In the genomic region with DNA sequence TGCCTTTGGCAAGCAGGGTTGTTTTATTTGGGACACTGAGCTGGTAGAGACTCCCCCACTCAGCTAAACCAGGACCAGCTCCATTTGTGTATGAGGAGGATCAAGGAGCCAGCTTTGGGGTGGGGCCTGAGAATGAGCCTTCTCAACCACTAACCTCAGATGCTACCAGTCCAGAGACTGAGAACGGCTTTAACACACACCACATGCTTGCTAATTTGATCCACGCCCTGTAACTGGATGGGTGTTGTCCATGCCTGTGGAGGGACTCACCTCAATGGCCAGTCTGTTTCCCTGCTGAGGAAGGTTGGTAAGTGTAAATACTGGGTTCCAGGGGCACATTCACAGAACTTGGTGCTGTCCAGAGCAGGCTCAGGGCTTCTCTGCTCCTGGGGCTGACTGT, we compare ENCODE assay signal across 8 mouse cellular contexts. TPM values are rescaled to one million over a fixed set of nuclear protein-coding genes. Genes with fewer than 3 reads are reported as not detected.
DNase-seq lines count a peak whose midpoint lies in the region; ATAC-seq and TF ChIP-seq lines count a peak whose summit lies in the region.
"Had no signal": no experiment of that assay in that cellular context is flagged by ENCODE, and none has a peak within 500 bp of the region (broad histone marks: within the 10 kb centered on the region; RNA-seq: fewer than 3 reads in every experiment).

No protein-coding gene starts in this region.

- no peak for DNase-seq in hindbrain, embryonic 11.5 days (ENCODE audit: low spot score)
- DNase-seq in midbrain, postnatal 0 days (ENCODE audit: low spot score) = no peak
- peak; percentile 18 for DNase-seq in stomach, postnatal 0 days (ENCODE audit: low spot score)
- DNase-seq in cerebellum, adult 9-10 months = no peak

- H3K4me1 ChIP-seq in hindbrain, embryonic 12.5 days = peaks cover 12% of the 10 kb centered on the region
- H3K4me1 ChIP-seq in hindbrain, embryonic 11.5 days (replicated peaks; ENCODE audit: control insufficient read depth, insufficient read depth, low read length) = peaks cover 2% of the 10 kb centered on the region; the same call in 1 of the 2 replicates
- peaks cover 7% of the 10 kb centered on the region; the same call in 1 of the 2 replicates for H3K4me1 ChIP-seq in midbrain, embryonic 13.5 days (replicated peaks)
- H3K4me1 ChIP-seq in midbrain, postnatal 0 days (ENCODE audit: insufficient read depth, low read length) = no peaks in the 10 kb centered on the region
- H3K4me1 ChIP-seq in intestine, embryonic 16.5 days (ENCODE audit: control insufficient read depth, insufficient read depth, low read length) = peaks cover 18% of the 10 kb centered on the region
- peaks cover 4% of the 10 kb centered on the region for H3K4me1 ChIP-seq in stomach, postnatal 0 days (replicated peaks; ENCODE audit: control insufficient read depth, insufficient read depth)

- H3K36me3 ChIP-seq in hindbrain, embryonic 12.5 days = no peaks in the 10 kb centered on the region
- no peaks in the 10 kb centered on the region for H3K36me3 ChIP-seq in hindbrain, embryonic 11.5 days (ENCODE audit: control insufficient read depth, insufficient read depth, low read length)
- no peaks in the 10 kb centered on the region for H3K36me3 ChIP-seq in midbrain, embryonic 13.5 days
- H3K36me3 ChIP-seq in midbrain, postnatal 0 days (ENCODE audit: insufficient read depth, low read length) = no peaks in the 10 kb centered on the region
- H3K36me3 ChIP-seq in intestine, embryonic 16.5 days (ENCODE audit: control insufficient read depth, insufficient read depth, low read length) = no peaks in the 10 kb centered on the region
- H3K36me3 ChIP-seq in stomach, postnatal 0 days (ENCODE audit: control insufficient read depth, insufficient read depth, low read length) = no peaks in the 10 kb centered on the region
- H3K36me3 ChIP-seq: neural tube, embryonic 12.5 days had no signal

- H3K27ac ChIP-seq in hindbrain, embryonic 12.5 days = no peak overlapping the region; the same call in 1 of the 2 replicates
- H3K27ac ChIP-seq in hindbrain, embryonic 11.5 days (ENCODE audit: low read depth, low read length) = no peak overlapping the region
- no peak overlapping the region for H3K27ac ChIP-seq in midbrain, embryonic 13.5 days
- no peak overlapping the region for H3K27ac ChIP-seq in midbrain, postnatal 0 days (ENCODE audit: low read depth, low read length)
- peak overlapping the region; percentile 55 for H3K27ac ChIP-seq in intestine, embryonic 16.5 days (ENCODE audit: low read length)
- no peak overlapping the region for H3K27ac ChIP-seq in stomach, postnatal 0 days (replicated peaks)
- H3K27ac ChIP-seq: neural tube, embryonic 12.5 days had no signal

- 0 out of 2 replicates have a peak, but pooled peaks have one; percentile 36 for ATAC-seq in hindbrain, embryonic 12.5 days (ENCODE audit: low FRiP score)
- no peak for ATAC-seq in hindbrain, embryonic 11.5 days (ENCODE audit: low FRiP score)
- peak; percentile 43; the same call in 1 of the 2 replicates for ATAC-seq in midbrain, embryonic 13.5 days
- no peak for ATAC-seq in midbrain, postnatal 0 days (ENCODE audit: low FRiP score)
- ATAC-seq in intestine, embryonic 16.5 days = peak; percentile 63
- peak; percentile 68; the same call in 1 of the 2 replicates for ATAC-seq in stomach, postnatal 0 days (ENCODE audit: low FRiP score, low TSS enrichment)

- WGBS in hindbrain, embryonic 12.5 days = 64% methylated on average over 2 of the region's 2 CpGs
- WGBS in hindbrain, embryonic 11.5 days = 56% methylated on average over 2 of the region's 2 CpGs
- 73% methylated on average over 2 of the region's 2 CpGs for WGBS in midbrain, embryonic 13.5 days
- 74% methylated on average over 2 of the region's 2 CpGs for WGBS in midbrain, postnatal 0 days
- WGBS in intestine, embryonic 16.5 days = 46% methylated on average over 2 of the region's 2 CpGs
- WGBS in stomach, postnatal 0 days = 34% methylated on average over 2 of the region's 2 CpGs

- H3K9ac ChIP-seq in hindbrain, embryonic 12.5 days = no peak overlapping the region
- no peak overlapping the region for H3K9ac ChIP-seq in hindbrain, embryonic 11.5 days (ENCODE audit: low read depth, low read length)
- H3K9ac ChIP-seq in midbrain, embryonic 13.5 days (replicated peaks) = no peak overlapping the region
- H3K9ac ChIP-seq in midbrain, postnatal 0 days (replicated peaks; ENCODE audit: low read length, poor library complexity, severe bottlenecking) = no peak overlapping the region
- H3K9ac ChIP-seq in intestine, embryonic 16.5 days (ENCODE audit: low read depth, low read length) = peak overlapping the region; percentile 40; the same call in 1 of the 2 replicates
- H3K9ac ChIP-seq in stomach, postnatal 0 days (ENCODE audit: low read length) = no peak overlapping the region
- H3K9ac ChIP-seq: neural tube, embryonic 12.5 days had no signal

- TF ChIP-seq EP300 in stomach, postnatal 0 days (optimal IDR thresholded peaks at IDR 0.05) = no peak

- no peak overlapping the region for H3K4me2 ChIP-seq in hindbrain, embryonic 12.5 days (replicated peaks)
- H3K4me2 ChIP-seq in hindbrain, embryonic 11.5 days (replicated peaks; ENCODE audit: low read depth, low read length) = no peak overlapping the region
- no peak overlapping the region for H3K4me2 ChIP-seq in midbrain, embryonic 13.5 days (replicated peaks)
- no peak overlapping the region for H3K4me2 ChIP-seq in midbrain, postnatal 0 days (ENCODE audit: low read depth, low read length, poor library complexity, severe bottlenecking)
- H3K4me2 ChIP-seq in intestine, embryonic 16.5 days (ENCODE audit: low read depth, low read length) = 0 out of 2 replicates have a peak overlapping the region, but pooled peaks have one; percentile 9
- H3K4me2 ChIP-seq in stomach, postnatal 0 days (replicated peaks; ENCODE audit: low read depth) = no peak overlapping the region
- H3K4me2 ChIP-seq: neural tube, embryonic 12.5 days had no signal

- no peak for TF ChIP-seq CTCF in midbrain, postnatal 0 days (IDR thresholded peaks at IDR 0.05)
- TF ChIP-seq CTCF in stomach, postnatal 0 days (IDR thresholded peaks at IDR 0.05; ENCODE audit: low read depth) = no peak

- H3K4me3 ChIP-seq in hindbrain, embryonic 12.5 days = no peak overlapping the region
- no peak overlapping the region for H3K4me3 ChIP-seq in hindbrain, embryonic 11.5 days (ENCODE audit: low read depth, low read length)
- no peak overlapping the region for H3K4me3 ChIP-seq in midbrain, embryonic 13.5 days (replicated peaks)
- no peak overlapping the region for H3K4me3 ChIP-seq in midbrain, postnatal 0 days (ENCODE audit: low read depth, low read length)
- H3K4me3 ChIP-seq in intestine, embryonic 16.5 days (ENCODE audit: low read length) = no peak overlapping the region
- H3K4me3 ChIP-seq in stomach, postnatal 0 days (ENCODE audit: low read depth, low read length) = no peak overlapping the region
- H3K4me3 ChIP-seq: neural tube, embryonic 12.5 days had no signal

- H3K9me3 ChIP-seq in hindbrain, embryonic 12.5 days (replicated peaks) = no peaks in the 10 kb centered on the region
- no peaks in the 10 kb centered on the region for H3K9me3 ChIP-seq in hindbrain, embryonic 11.5 days (ENCODE audit: control insufficient read depth, low read length)
- H3K9me3 ChIP-seq in midbrain, embryonic 13.5 days = no peaks in the 10 kb centered on the region
- no peaks in the 10 kb centered on the region for H3K9me3 ChIP-seq in midbrain, postnatal 0 days (ENCODE audit: low read length)
- H3K9me3 ChIP-seq in intestine, embryonic 16.5 days (ENCODE audit: control insufficient read depth, low read length) = no peaks in the 10 kb centered on the region
- H3K9me3 ChIP-seq in stomach, postnatal 0 days (ENCODE audit: control insufficient read depth, low read length) = no peaks in the 10 kb centered on the region
- H3K9me3 ChIP-seq: neural tube, embryonic 12.5 days had no signal

- H3K27me3 ChIP-seq in hindbrain, embryonic 12.5 days = peaks cover 27% of the 10 kb centered on the region; the same call in 1 of the 2 replicates
- no peaks in the 10 kb centered on the region for H3K27me3 ChIP-seq in hindbrain, embryonic 11.5 days (ENCODE audit: control insufficient read depth, insufficient read depth, low read length)
- H3K27me3 ChIP-seq in midbrain, embryonic 13.5 days = peaks cover 26% of the 10 kb centered on the region
- H3K27me3 ChIP-seq in midbrain, postnatal 0 days (ENCODE audit: insufficient read depth, low read length) = 0 out of 2 replicates have a peak, but pooled peaks cover 5% of the 10 kb centered on the region
- H3K27me3 ChIP-seq in intestine, embryonic 16.5 days (replicated peaks; ENCODE audit: control insufficient read depth, insufficient read depth, low read length) = no peaks in the 10 kb centered on the region
- no peaks in the 10 kb centered on the region for H3K27me3 ChIP-seq in stomach, postnatal 0 days (ENCODE audit: control insufficient read depth, insufficient read depth, low read length)

RNA-seq across cellular contexts. Expression of a gene that starts 44.1 kb away (rescaled TPM):
- 68.8 and 78.8 TPM in 2 replicates for polyA plus RNA-seq in hindbrain, embryonic 12.5 days (2016; fragmentation: Nextera tagmentation; extraction: Ambion mirVana)
- polyA plus RNA-seq in hindbrain, embryonic 11.5 days (2014; fragmentation: Nextera tagmentation; extraction: Ambion mirVana) = 32.9 and 34.6 TPM in 2 replicates
- 35.1 and 40.7 TPM in 2 replicates for polyA plus RNA-seq in midbrain, embryonic 13.5 days (2015; fragmentation: Nextera tagmentation; extraction: Ambion mirVana)
- 35.2 and 39.0 TPM in 2 replicates for total RNA-seq in midbrain, postnatal 0 days (2014; rRNA removed)
- 18.6 and 21.3 TPM in 2 replicates for polyA plus RNA-seq in midbrain, postnatal 0 days (2015; fragmentation: Nextera tagmentation; extraction: Ambion mirVana)
- polyA plus RNA-seq in intestine, embryonic 16.5 days (2015; fragmentation: Nextera tagmentation; extraction: Ambion mirVana) = 63.8 and 68.6 TPM in 2 replicates
- polyA plus RNA-seq in stomach, postnatal 0 days (2015; fragmentation: Nextera tagmentation; extraction: Ambion mirVana) = 13.5 and 16.4 TPM in 2 replicates

Comparison
In these comparisons a context has a peak if more than half of its experiments do, and no peak if none do; other contexts are left out.
1. ATAC-seq: peak in hindbrain, embryonic 12.5 days (single experiment), midbrain, embryonic 13.5 days (single experiment), intestine, embryonic 16.5 days (single experiment) and stomach, postnatal 0 days (single experiment); none in hindbrain, embryonic 11.5 days (single experiment) and midbrain, postnatal 0 days (single experiment).